Mouse (Mus musculus): ENCODE data around the gene Fam126b. TPM values are rescaled to one million over a fixed set of nuclear protein-coding genes. Genes with fewer than 3 reads are reported as not detected.

The Fam126b gene
- polyA plus RNA-seq, 1 experiment from 2014 or later = 11.0 TPM

DNA sequence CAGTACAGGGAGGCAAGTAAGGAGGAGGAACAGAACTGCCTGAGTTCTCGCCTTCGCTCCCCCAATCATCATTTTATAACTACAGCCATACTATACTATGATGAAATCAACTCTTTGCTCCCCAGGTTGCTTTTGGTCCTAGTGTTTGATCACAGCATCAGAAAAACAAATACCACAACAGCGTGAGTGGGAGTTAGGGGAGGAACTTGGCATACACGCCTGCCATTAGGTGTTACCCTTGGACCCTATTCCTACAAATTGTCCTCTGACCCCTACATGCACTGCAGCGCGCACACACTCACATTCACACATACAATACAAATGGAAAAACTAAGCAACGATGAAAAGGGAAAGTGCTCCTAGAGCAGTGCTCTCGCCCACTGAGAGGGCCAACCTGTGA, 110.5 kb downstream of the Fam126b start:
- H3K9me3 ChIP-seq = no peaks in the 10 kb centered on the region
- H3K27ac ChIP-seq = no peak overlapping the region
- H3K4me3 ChIP-seq (replicated peaks) = no peak overlapping the region
- H3K27me3 ChIP-seq = no peaks in the 10 kb centered on the region
- H3K36me3 ChIP-seq = peaks cover 81% of the 10 kb centered on the region
- WGBS = 96% methylated on average over 8 of the region's 8 CpGs
- no peaks in the 10 kb centered on the region for H3K4me1 ChIP-seq (replicated peaks)
- H3K4me2 ChIP-seq (replicated peaks) = no peak overlapping the region
- no peak for ATAC-seq
- H3K9ac ChIP-seq (replicated peaks) = no peak overlapping the region

Other genes with a start within 250 kb of the Fam126b start
- 406 and 428 TPM in 2 replicates for gene Bzw1, start 193.4 kb downstream of the Fam126b start, polyA plus RNA-seq (2015; fragmentation: Nextera tagmentation; extraction: Ambion mirVana)
- gene Clk1, start 162.3 kb downstream of the Fam126b start, polyA plus RNA-seq (2015; fragmentation: Nextera tagmentation; extraction: Ambion mirVana) = 171 and 194 TPM in 2 replicates
- 61.2 and 62.6 TPM in 2 replicates for gene Nif3l1, start 141.2 kb downstream of the Fam126b start, polyA plus RNA-seq (2015; fragmentation: Nextera tagmentation; extraction: Ambion mirVana)
- 52.0 and 53.7 TPM in 2 replicates for gene Ppil3, start 140.8 kb downstream of the Fam126b start, polyA plus RNA-seq (2015; fragmentation: Nextera tagmentation; extraction: Ambion mirVana)
- 24.6 and 24.7 TPM in 2 replicates for gene Orc2, start 81.2 kb downstream of the Fam126b start, polyA plus RNA-seq (2015; fragmentation: Nextera tagmentation; extraction: Ambion mirVana)
- 196 and 203 TPM in 2 replicates for gene Ndufb3, start 61 bp upstream of the Fam126b start, polyA plus RNA-seq (2015; fragmentation: Nextera tagmentation; extraction: Ambion mirVana)
- gene Als2cr12, start 109.7 kb upstream of the Fam126b start, polyA plus RNA-seq (2015; fragmentation: Nextera tagmentation; extraction: Ambion mirVana) = not detected in 2 replicates
- gene Cflar, start 125.2 kb upstream of the Fam126b start, polyA plus RNA-seq (2015; fragmentation: Nextera tagmentation; extraction: Ambion mirVana) = 15.9 and 16.4 TPM in 2 replicates
- 5.4 and 6.7 TPM in 2 replicates for gene Casp8, start 209.1 kb upstream of the Fam126b start, polyA plus RNA-seq (2015; fragmentation: Nextera tagmentation; extraction: Ambion mirVana)